Mouse (Mus musculus) brain, adult 2 months (tissue): ENCODE measurements around the gene Tmem158.

ENCODE experiments used
- DNase-seq: peaks from one replicate; pipeline ENCODE4 v3.0.0; 2011; ENCODE audit warnings: low read depth, low spot score

Tmem158 gene

GRCm38 (mm10) chr9:123247992-123248391 lies 12.6 kb downstream of the Tmem158 start:
- no peak for DNase-seq

- DNase-seq, result no peak
Measured at GRCm38 (mm10) chr9:123245146-123245545, 15.4 kb downstream of the Tmem158 start.

- peak; percentile 91 for DNase-seq
Measured at GRCm38 (mm10) chr9:123243988-123244387, 16.6 kb downstream of the Tmem158 start.

GRCm38 (mm10) chr9:123241191-123241590 lies 19.4 kb downstream of the Tmem158 start:
- no peak for DNase-seq

GRCm38 (mm10) chr9:123240751-123241150 lies 19.8 kb downstream of the Tmem158 start:
- DNase-seq, result no peak

- DNase-seq, result peak; percentile 30
Measured at GRCm38 (mm10) chr9:123240271-123240670, 20.3 kb downstream of the Tmem158 start.

- no peak for DNase-seq
Measured at GRCm38 (mm10) chr9:123239651-123240050, 20.9 kb downstream of the Tmem158 start.

GRCm38 (mm10) chr9:123238256-123239045 lies 22.1 kb downstream of the Tmem158 start:
- DNase-seq, result no peak

GRCm38 (mm10) chr9:123237739-123238138 lies 22.8 kb downstream of the Tmem158 start:
- DNase-seq, result peak; percentile 58

GRCm38 (mm10) chr9:123235621-123236020 lies 24.9 kb downstream of the Tmem158 start:
- peak; percentile 31 for DNase-seq

GRCm38 (mm10) chr9:123229826-123230225 lies 30.7 kb downstream of the Tmem158 start:
- no peak for DNase-seq

- no peak for DNase-seq
Measured at GRCm38 (mm10) chr9:123228671-123229070, 31.9 kb downstream of the Tmem158 start.

GRCm38 (mm10) chr9:123227106-123227750 lies 33.3 kb downstream of the Tmem158 start:
- DNase-seq, result no peak

- no peak for DNase-seq
Measured at GRCm38 (mm10) chr9:123224863-123225431, 35.6 kb downstream of the Tmem158 start.

GRCm38 (mm10) chr9:123219826-123220225 lies 40.7 kb downstream of the Tmem158 start:
- peak; percentile 86 for DNase-seq

- DNase-seq, result no peak
Measured at GRCm38 (mm10) chr9:123215621-123216440, 44.7 kb downstream of the Tmem158 start, which contains the start of gene Cdcp1. TSS of gene Cdcp1 (minus strand) at chr9:123216038.

GRCm38 (mm10) chr9:123213371-123213770 lies 47.2 kb downstream of the Tmem158 start:
- peak; percentile 12 for DNase-seq
